Mouse (Mus musculus) mouse trophoblast stem cell (cell line): ENCODE data around the gene Nuak2.
"Not testable (repeated sequence)": the region's sequence is repeated elsewhere in the genome, so short reads cannot be mapped to it uniquely, and the experiment has no call there.

ENCODE experiments used
- in situ Hi-C, 2 experiments: fragments of 300-500 bp; cut with MseI, MboI; formaldehyde crosslinking; loops; 2 replicates in 1 of 2; 3 replicates in 1 of 2; pipeline ENCODE4 v1.15.1; 2025

Nuak2 gene

GRCm38 (mm10) chr1:132315889-132316624, at the start of gene Nuak2:
Gene Nuak2 (plus strand): TSS chr1:132316126.
- in situ Hi-C loops, result no loop called here

- in situ Hi-C loops, result no loop called here
Measured at GRCm38 (mm10) chr1:132266791-132267557, 49.0 kb upstream of the Nuak2 start.

- in situ Hi-C loops, result no loop called here
Measured at GRCm38 (mm10) chr1:132267959-132268358, 48.0 kb upstream of the Nuak2 start.

- in situ Hi-C loops, result no loop called here
Measured at GRCm38 (mm10) chr1:132268418-132269060, 47.4 kb upstream of the Nuak2 start.

GRCm38 (mm10) chr1:132271237-132271636, 44.7 kb upstream of the Nuak2 start:
- in situ Hi-C loops, result no loop called here

GRCm38 (mm10) chr1:132276694-132277093, 39.2 kb upstream of the Nuak2 start:
- in situ Hi-C loops, result no loop called here

GRCm38 (mm10) chr1:132277124-132277523, 38.8 kb upstream of the Nuak2 start:
- in situ Hi-C loops, result no loop called here

GRCm38 (mm10) chr1:132280636-132281035, 35.3 kb upstream of the Nuak2 start:
- in situ Hi-C loops, result not testable (repeated sequence)

- in situ Hi-C loops, result no loop called here
Measured at GRCm38 (mm10) chr1:132281523-132282176, 34.3 kb upstream of the Nuak2 start.

GRCm38 (mm10) chr1:132282177-132282536, 33.8 kb upstream of the Nuak2 start:
- in situ Hi-C loops, result no loop called here

GRCm38 (mm10) chr1:132283018-132283417, 32.9 kb upstream of the Nuak2 start:
- in situ Hi-C loops, result no loop called here

- in situ Hi-C loops, result no loop called here
Measured at GRCm38 (mm10) chr1:132286735-132287134, 29.2 kb upstream of the Nuak2 start.

- in situ Hi-C loops, result no loop called here
Measured at GRCm38 (mm10) chr1:132287445-132287844, 28.5 kb upstream of the Nuak2 start.

GRCm38 (mm10) chr1:132287991-132288451, 27.9 kb upstream of the Nuak2 start:
- in situ Hi-C loops, result no loop called here

GRCm38 (mm10) chr1:132289965-132290364, 26.0 kb upstream of the Nuak2 start:
- in situ Hi-C loops, result no loop called here

- in situ Hi-C loops, result no loop called here
Measured at GRCm38 (mm10) chr1:132290921-132291675, 24.8 kb upstream of the Nuak2 start.

- in situ Hi-C loops, result no loop called here
Measured at GRCm38 (mm10) chr1:132291706-132292105, 24.2 kb upstream of the Nuak2 start.

GRCm38 (mm10) chr1:132292318-132293129, 23.4 kb upstream of the Nuak2 start:
- in situ Hi-C loops, result no loop called here

- in situ Hi-C loops, result no loop called here
Measured at GRCm38 (mm10) chr1:132295506-132295905, 20.4 kb upstream of the Nuak2 start.

GRCm38 (mm10) chr1:132296051-132296450, 19.9 kb upstream of the Nuak2 start:
- in situ Hi-C loops, result no loop called here
